Mouse (Mus musculus) C2C12 (cell line): ENCODE results near the gene Spon1. TPM values are rescaled to one million over a fixed set of nuclear protein-coding genes. Genes with fewer than 3 reads are reported as not detected.

ENCODE experiments used
- H3K27me3 ChIP-seq: one replicate; pipeline ENCODE4 v1.6.1; 2011; ENCODE audit not compliant: control insufficient read depth, insufficient read depth, insufficient read length
- H3K36me3 ChIP-seq: one replicate; pipeline ENCODE4 v1.6.1; 2011; ENCODE audit not compliant: control insufficient read depth, insufficient read depth
- H3K4me3 ChIP-seq: one replicate; pipeline ENCODE4 v1.5.1; 2011; ENCODE audit warnings: mild to moderate bottlenecking, control low read depth; ENCODE audit not compliant: poor library complexity, insufficient read depth, severe bottlenecking
- H3K79me2 ChIP-seq: one replicate; pipeline ENCODE4 v1.6.1; 2011; ENCODE audit not compliant: control insufficient read depth, insufficient read depth
- H3K79me3 ChIP-seq: one replicate; pipeline ENCODE4 v1.6.1; 2011; ENCODE audit warnings: low read depth, control low read depth
- H3ac ChIP-seq: one replicate; pipeline ENCODE3; 2011; ENCODE audit warnings: low read depth; ENCODE audit not compliant: control insufficient read depth, insufficient read length
- CEBPB ChIP-seq: IDR thresholded peaks from one replicate; pipeline ENCODE4 v1.6.1; 2011; ENCODE audit warnings: low read depth, mild to moderate bottlenecking, control low read depth, moderate library complexity
- CTCF ChIP-seq: IDR thresholded peaks from one replicate; pipeline ENCODE4 v1.5.1; 2011; ENCODE audit not compliant: control insufficient read depth, insufficient read depth, insufficient read length
- FOSL1 ChIP-seq: IDR thresholded peaks from one replicate; pipeline ENCODE4 v1.8.0; 2011; ENCODE audit warnings: mild to moderate bottlenecking, low read length; ENCODE audit not compliant: poor library complexity, insufficient read depth, severe bottlenecking
- MAX ChIP-seq: IDR thresholded peaks from one replicate; pipeline ENCODE4 v1.6.1; 2011; ENCODE audit warnings: mild to moderate bottlenecking, control low read depth
- MYOD1 ChIP-seq: IDR thresholded peaks from one replicate; pipeline ENCODE4 v1.6.1; 2011; ENCODE audit warnings: low read depth; ENCODE audit not compliant: control insufficient read depth, insufficient read length
- MYOG ChIP-seq: IDR thresholded peaks from one replicate; pipeline ENCODE4 v1.6.1; 2011; ENCODE audit not compliant: control insufficient read depth, insufficient read length; ENCODE audit errors: extremely low read depth
- USF1 ChIP-seq: IDR thresholded peaks from one replicate; pipeline ENCODE4 v1.6.1; 2011; ENCODE audit warnings: low read depth, mild to moderate bottlenecking, control low read depth, moderate library complexity
- polyA plus RNA-seq: library from polyadenylated mRNA; unstranded; fragments of >200 nt; fragmentation: generic; extraction: Trizol; gene quantifications from one replicate; pipeline ENCODE4 v1.2.1, GENCODE M21; 2012; ENCODE audit warnings: missing spikeins

Spon1 gene
- polyA plus RNA-seq, 1 experiment: 0.06 TPM

DNA sequence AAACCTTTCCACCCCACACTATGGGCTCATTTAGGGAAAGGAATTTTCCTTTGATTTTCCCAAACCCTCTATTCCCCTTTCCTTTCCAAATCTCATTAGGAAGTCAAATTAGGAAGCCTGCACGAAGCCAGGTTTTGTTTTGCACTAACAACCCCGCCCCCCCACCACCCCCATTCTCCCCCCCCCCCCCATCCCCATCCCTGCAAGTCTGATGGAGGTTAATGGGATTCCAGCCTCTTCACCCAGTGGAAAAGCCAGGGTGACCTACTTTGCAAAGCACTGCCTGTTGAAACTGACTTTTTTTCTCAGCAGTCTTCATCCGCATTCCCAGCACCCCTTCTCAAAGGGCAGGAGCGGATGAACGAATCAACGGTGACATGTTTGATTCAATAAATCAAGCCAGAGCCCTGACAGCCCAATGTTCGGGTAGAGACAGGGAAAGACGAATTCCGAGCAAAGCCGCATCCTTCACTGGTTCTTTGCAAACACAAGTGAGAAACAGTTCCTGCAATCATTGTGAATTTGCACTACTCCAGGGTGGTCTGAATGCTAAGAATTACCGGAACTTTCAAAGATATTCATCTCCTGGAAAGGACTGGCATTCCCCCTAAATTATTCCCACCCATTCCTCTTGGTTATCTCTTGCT is 254.4 kb downstream of the Spon1 start:
- TF ChIP-seq CEBPB (no peak), USF1 (no peak), MYOD1 (no peak), FOSL1 (no peak), CTCF (no peak), MAX (no peak), MYOG (no peak)
- Histone ChIP-seq H3K79me3 (no peaks in the 10 kb centered on the region), H3K27me3 (no peaks in the 10 kb centered on the region), H3K79me2 (no peaks in the 10 kb centered on the region), H3K4me3 (no peak overlapping the region), H3K36me3 (no peaks in the 10 kb centered on the region), H3ac (no peak overlapping the region)

DNA sequence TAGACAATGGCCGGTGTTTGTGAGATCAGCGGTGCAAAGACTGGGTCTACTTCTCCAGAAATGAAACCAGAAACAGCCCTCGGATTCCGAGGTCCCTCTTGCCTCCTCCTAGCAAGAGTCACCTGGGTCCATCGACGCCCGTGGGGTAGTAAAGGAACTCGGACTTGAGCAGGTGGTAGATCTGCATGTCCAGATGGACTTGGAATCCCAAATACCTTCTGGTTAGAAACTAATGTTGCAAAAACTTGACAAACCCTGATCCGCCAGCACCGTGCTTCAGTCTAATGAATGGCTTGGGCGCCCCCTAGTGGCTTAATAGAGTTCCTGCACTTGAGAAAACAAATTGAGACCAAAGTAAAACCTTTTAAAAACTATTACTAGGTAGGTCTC is 254.9 kb downstream of the Spon1 start:
- Histone ChIP-seq H3K79me2 (no peaks in the 10 kb centered on the region), H3K27me3 (no peaks in the 10 kb centered on the region), H3ac (no peak overlapping the region), H3K36me3 (no peaks in the 10 kb centered on the region), H3K4me3 (no peak overlapping the region), H3K79me3 (no peaks in the 10 kb centered on the region)
- TF ChIP-seq MAX: no peak

DNA sequence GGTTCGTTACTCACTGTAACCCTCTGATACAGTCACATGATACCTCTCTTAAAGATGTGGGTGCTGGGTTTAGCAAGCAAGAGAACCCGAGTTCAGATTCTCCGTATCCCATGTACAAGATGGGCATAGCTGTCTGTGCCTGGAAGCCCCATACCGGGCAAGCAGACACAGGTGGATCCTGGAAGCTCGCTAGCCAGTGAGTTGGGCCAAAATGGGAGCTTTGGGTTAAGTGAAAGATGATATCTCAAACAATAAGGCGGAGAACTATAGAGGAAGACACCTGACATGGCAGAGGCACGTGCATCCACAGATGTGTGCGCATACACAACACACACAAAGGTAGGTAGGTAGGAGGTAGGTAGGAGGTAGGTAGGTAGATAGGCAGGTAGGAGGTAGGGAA is 261.1 kb downstream of the Spon1 start:
- no peaks in the 10 kb centered on the region for H3K79me3 ChIP-seq
- no peaks in the 10 kb centered on the region for H3K36me3 ChIP-seq
- TF ChIP-seq MYOG: no peak
- TF ChIP-seq CEBPB: no peak
- H3K79me2 ChIP-seq: no peaks in the 10 kb centered on the region
- no peak overlapping the region for H3K4me3 ChIP-seq
- no peak overlapping the region for H3ac ChIP-seq
- H3K27me3 ChIP-seq: no peaks in the 10 kb centered on the region

DNA sequence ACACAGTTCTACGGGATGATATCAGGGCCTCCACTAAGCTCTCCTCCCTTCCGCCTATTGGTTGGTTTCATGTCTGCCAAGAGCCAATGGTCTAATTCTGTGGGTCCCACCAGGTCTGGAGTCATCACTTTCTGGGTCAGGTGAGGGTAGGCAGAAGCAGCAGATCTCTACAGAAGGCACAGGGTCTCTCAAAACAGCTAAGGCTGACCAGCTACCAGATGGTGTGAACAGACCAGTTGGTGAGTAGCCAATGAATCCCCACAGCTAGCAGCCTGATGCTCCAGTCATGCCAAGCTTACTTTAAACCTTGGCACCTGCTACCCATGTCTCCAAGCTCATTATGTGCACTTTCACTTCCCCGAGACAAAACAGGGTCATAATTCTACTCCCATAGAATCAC is 261.6 kb downstream of the Spon1 start:
- H3ac ChIP-seq: no peak overlapping the region
- no peaks in the 10 kb centered on the region for H3K36me3 ChIP-seq
- no peaks in the 10 kb centered on the region for H3K79me3 ChIP-seq
- TF ChIP-seq MAX (no peak), CEBPB (no peak), MYOG (no peak), CTCF (no peak), MYOD1 (no peak)
- H3K4me3 ChIP-seq: no peak overlapping the region
- H3K27me3 ChIP-seq: no peaks in the 10 kb centered on the region
- no peaks in the 10 kb centered on the region for H3K79me2 ChIP-seq

DNA sequence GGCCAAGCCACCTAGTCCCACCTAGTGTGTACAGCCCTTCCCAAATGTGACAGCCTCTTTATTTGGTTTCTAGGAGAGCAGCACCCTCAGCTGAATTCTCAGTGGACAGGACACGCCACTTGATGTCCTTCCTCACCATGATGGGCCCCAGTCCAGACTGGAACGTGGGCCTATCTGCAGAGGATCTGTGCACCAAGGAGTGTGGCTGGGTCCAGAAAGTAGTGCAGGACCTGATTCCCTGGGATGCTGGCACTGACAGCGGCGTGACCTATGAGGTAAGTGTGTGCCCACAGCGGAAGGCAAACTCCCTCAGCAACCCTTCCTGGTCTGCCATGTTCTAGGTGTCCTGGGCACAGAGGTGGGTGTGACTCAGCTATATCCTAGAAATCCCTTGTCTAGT is 263.0 kb downstream of the Spon1 start:
- no peaks in the 10 kb centered on the region for H3K79me2 ChIP-seq
- no peak overlapping the region for H3ac ChIP-seq
- no peaks in the 10 kb centered on the region for H3K27me3 ChIP-seq
- no peak for TF ChIP-seq USF1
- no peak for TF ChIP-seq MYOD1
- no peak for TF ChIP-seq MAX
- TF ChIP-seq CTCF: no peak
- TF ChIP-seq CEBPB: no peak
- TF ChIP-seq FOSL1: no peak
- TF ChIP-seq MYOG: no peak
- H3K36me3 ChIP-seq: no peaks in the 10 kb centered on the region
- H3K4me3 ChIP-seq: no peak overlapping the region
- H3K79me3 ChIP-seq: no peaks in the 10 kb centered on the region

DNA sequence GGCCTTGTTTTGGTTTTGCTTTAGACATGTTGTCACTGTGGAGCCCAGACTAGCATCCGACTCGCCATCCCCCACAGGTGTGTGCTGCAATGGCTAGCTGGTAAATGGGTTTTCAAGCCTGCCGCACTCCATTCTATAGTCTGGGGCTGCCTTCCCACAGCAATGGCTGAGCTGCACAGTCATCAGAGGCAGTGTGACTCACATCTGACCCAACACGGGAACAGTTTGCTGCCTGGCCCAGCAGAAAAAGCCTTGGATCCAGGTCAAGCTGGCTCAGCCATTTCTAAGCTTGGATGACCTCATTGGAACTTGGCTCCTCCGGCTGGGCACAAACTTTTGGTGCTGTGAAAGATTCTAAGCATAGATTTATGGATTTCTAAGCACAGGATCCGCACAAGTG is 263.8 kb downstream of the Spon1 start:
- TF ChIP-seq FOSL1 (no peak), CTCF (no peak), MAX (no peak), CEBPB (no peak), MYOD1 (no peak), MYOG (no peak), USF1 (no peak)
- Histone ChIP-seq H3K36me3 (no peaks in the 10 kb centered on the region), H3K27me3 (no peaks in the 10 kb centered on the region), H3K79me3 (no peaks in the 10 kb centered on the region), H3K79me2 (no peaks in the 10 kb centered on the region), H3ac (no peak overlapping the region), H3K4me3 (no peak overlapping the region)

DNA sequence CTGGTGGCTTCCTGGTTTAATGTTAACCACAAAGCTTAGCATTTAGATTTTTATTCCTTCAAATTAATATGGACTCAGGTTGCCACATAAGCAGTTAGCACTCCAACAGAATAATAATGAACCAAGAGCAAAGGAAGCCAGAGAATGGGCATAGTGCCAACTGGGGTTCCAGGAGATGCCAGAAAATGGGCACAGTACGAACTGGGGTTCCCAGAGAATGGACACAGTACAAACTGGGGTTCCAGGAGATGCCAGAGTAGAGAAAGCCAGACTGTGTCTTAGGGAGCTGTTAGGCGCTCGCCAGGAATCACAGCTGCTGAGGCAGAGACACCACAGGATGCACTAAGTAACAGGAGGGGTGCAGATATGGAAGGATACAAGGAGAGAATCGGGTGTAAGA is 271.4 kb downstream of the Spon1 start:
- TF ChIP-seq MAX (no peak), USF1 (no peak), FOSL1 (no peak), CEBPB (no peak), MYOD1 (no peak), CTCF (no peak), MYOG (no peak)

More for the DNA sequence above, 271.4 kb downstream of the Spon1 start:
- Histone ChIP-seq H3K79me3 (no peaks in the 10 kb centered on the region), H3ac (no peak overlapping the region), H3K27me3 (no peaks in the 10 kb centered on the region), H3K79me2 (no peaks in the 10 kb centered on the region), H3K4me3 (no peak overlapping the region), H3K36me3 (peaks cover 9% of the 10 kb centered on the region)
